Mouse (Mus musculus) ES-E14 (cell line): Measurements from ENCODE around the gene Pah.

Experiments
- CHD2 ChIP-seq: IDR thresholded peaks from 2 replicates; pipeline ENCODE4 v1.6.1; 2014; ENCODE audit warnings: mild to moderate bottlenecking, low read depth, low read length, inconsistent platforms
- HCFC1 ChIP-seq: IDR thresholded peaks from 2 replicates; pipeline ENCODE4 v1.6.1; 2012; ENCODE audit warnings: low read length, inconsistent platforms, borderline replicate concordance; ENCODE audit not compliant: insufficient read depth
- MAFK ChIP-seq: IDR thresholded peaks from 2 replicates; pipeline ENCODE4 v1.6.1; 2014; ENCODE audit warnings: mild to moderate bottlenecking, low read depth, low read length, inconsistent platforms; ENCODE audit not compliant: insufficient read depth
- ZC3H11A ChIP-seq: IDR thresholded peaks from 2 replicates; pipeline ENCODE4 v1.6.1; 2012; ENCODE audit warnings: low read depth, mild to moderate bottlenecking, inconsistent platforms, low read length, borderline replicate concordance
- ZNF384 ChIP-seq: IDR thresholded peaks from 2 replicates; pipeline ENCODE4 v1.6.1; 2012; ENCODE audit warnings: low read depth, low read length, inconsistent platforms

DNA sequence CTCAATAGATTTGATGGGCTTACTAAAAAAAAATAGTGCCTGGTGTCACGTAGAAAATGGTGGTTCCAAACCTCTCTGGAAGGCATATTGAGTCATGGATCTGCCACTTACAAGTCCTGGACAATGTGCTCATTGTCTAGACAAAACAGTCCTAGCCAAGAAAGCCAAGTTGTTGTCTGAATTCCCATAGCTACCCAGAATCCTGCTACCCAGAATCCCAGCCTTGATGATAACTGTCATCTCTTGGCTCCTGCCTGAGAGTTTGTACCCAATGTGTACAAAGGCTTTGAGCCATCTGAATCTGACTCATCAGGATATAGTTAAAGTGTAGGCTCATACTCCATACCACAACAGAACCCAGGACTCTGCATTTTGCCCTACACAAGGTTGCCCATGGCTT is 80.6 kb downstream of the Pah start:
- TF ChIP-seq CHD2 (no peak), ZC3H11A (no peak), HCFC1 (no peak), MAFK (no peak), ZNF384 (no peak)
